Mouse (Mus musculus): Measurements from ENCODE around the gene Cbx7. TPM values are rescaled to one million over a fixed set of nuclear protein-coding genes. Genes with fewer than 3 reads are reported as not detected.
A peak's percentile ranks its signal among the peaks of the same experiment; 100 is the strongest.
"Not testable (repeated sequence)": the region's sequence is repeated elsewhere in the genome, so short reads cannot be mapped to it uniquely, and the experiment has no call there.

Cbx7 gene
- polyA plus RNA-seq, 1 experiment from 2014 or later = 3.2 TPM

GRCm38 (mm10) chr15:79899828-79900510 is 71.0 kb downstream of the Cbx7 start:
- Histone ChIP-seq H3K4me2 (replicated peaks) (no peak overlapping the region), H3K4me3 (no peak overlapping the region), H3K9me3 (no peaks in the 10 kb centered on the region), H3K27me3 (no peaks in the 10 kb centered on the region), H3K4me1 (no peaks in the 10 kb centered on the region), H3K36me3 (no peaks in the 10 kb centered on the region), H3K9ac (no peak overlapping the region), H3K27ac (peak overlapping the region; percentile 46; the same call in 1 of the 2 replicates)
- WGBS = 66% methylated on average over 6 of the region's 6 CpGs
- ATAC-seq (ENCODE audit: insufficient number of reproducible peaks, insufficient read depth, low FRiP score, low TSS enrichment) = no peak

GRCm38 (mm10) chr15:79898988-79899387 is 71.9 kb downstream of the Cbx7 start:
- ATAC-seq (ENCODE audit: insufficient number of reproducible peaks, insufficient read depth, low FRiP score, low TSS enrichment) = no peak
- no peak overlapping the region for H3K4me3 ChIP-seq
- WGBS = 93% methylated on average over 5 of the region's 5 CpGs
- H3K27me3 ChIP-seq = no peaks in the 10 kb centered on the region
- H3K27ac ChIP-seq = no peak overlapping the region
- no peaks in the 10 kb centered on the region for H3K9me3 ChIP-seq
- H3K9ac ChIP-seq = no peak overlapping the region
- H3K36me3 ChIP-seq = no peaks in the 10 kb centered on the region
- H3K4me2 ChIP-seq (replicated peaks) = no peak overlapping the region
- H3K4me1 ChIP-seq = no peaks in the 10 kb centered on the region

- Histone ChIP-seq H3K9me3 (no peaks in the 10 kb centered on the region), H3K9ac (no peak overlapping the region), H3K4me1 (peaks cover 9% of the 10 kb centered on the region), H3K27ac (no peak overlapping the region), H3K36me3 (no peaks in the 10 kb centered on the region), H3K4me3 (no peak overlapping the region), H3K4me2 (replicated peaks) (no peak overlapping the region), H3K27me3 (peaks cover 14% of the 10 kb centered on the region)
- no peak for ATAC-seq (ENCODE audit: insufficient number of reproducible peaks, insufficient read depth, low FRiP score, low TSS enrichment)
- WGBS = 72% methylated on average over 9 of the region's 9 CpGs
Measured at GRCm38 (mm10) chr15:79896080-79896725, 74.7 kb downstream of the Cbx7 start.

GRCm38 (mm10) chr15:79895221-79896079 is 75.5 kb downstream of the Cbx7 start:
- ATAC-seq (ENCODE audit: insufficient number of reproducible peaks, insufficient read depth, low FRiP score, low TSS enrichment); H3K9ac ChIP-seq; H3K9me3 ChIP-seq; H3K36me3 ChIP-seq; H3K4me3 ChIP-seq; H3K4me2 ChIP-seq (replicated peaks); H3K27ac ChIP-seq; H3K4me1 ChIP-seq: not testable (repeated sequence)
- H3K27me3 ChIP-seq = peaks cover 15% of the 10 kb centered on the region
- 85% methylated on average over 11 of the region's 23 CpGs for WGBS

- peaks cover 10% of the 10 kb centered on the region for H3K4me1 ChIP-seq
- WGBS = 70% methylated on average over 4 of the region's 4 CpGs
- no peak overlapping the region for H3K4me3 ChIP-seq
- no peaks in the 10 kb centered on the region for H3K9me3 ChIP-seq
- H3K4me2 ChIP-seq (replicated peaks) = no peak overlapping the region
- H3K27ac ChIP-seq = no peak overlapping the region
- H3K9ac ChIP-seq = no peak overlapping the region
- H3K36me3 ChIP-seq = no peaks in the 10 kb centered on the region
- no peak for ATAC-seq (ENCODE audit: insufficient number of reproducible peaks, insufficient read depth, low FRiP score, low TSS enrichment)
- peaks cover 18% of the 10 kb centered on the region for H3K27me3 ChIP-seq
Measured at GRCm38 (mm10) chr15:79894343-79894742, 76.6 kb downstream of the Cbx7 start.

GRCm38 (mm10) chr15:79893824-79894123 is 77.1 kb downstream of the Cbx7 start:
- no peak for ATAC-seq (ENCODE audit: insufficient number of reproducible peaks, insufficient read depth, low FRiP score, low TSS enrichment)
- H3K36me3 ChIP-seq = no peaks in the 10 kb centered on the region
- H3K27ac ChIP-seq = no peak overlapping the region
- H3K9ac ChIP-seq = no peak overlapping the region
- peaks cover 10% of the 10 kb centered on the region for H3K4me1 ChIP-seq
- H3K27me3 ChIP-seq = peaks cover 18% of the 10 kb centered on the region
- H3K9me3 ChIP-seq = no peaks in the 10 kb centered on the region
- no peak overlapping the region for H3K4me2 ChIP-seq (replicated peaks)
- 28% methylated on average over 3 of the region's 3 CpGs for WGBS
- H3K4me3 ChIP-seq = no peak overlapping the region

GRCm38 (mm10) chr15:79892995-79893823 is 77.7 kb downstream of the Cbx7 start:
- Histone ChIP-seq H3K27me3 (peaks cover 18% of the 10 kb centered on the region), H3K4me1 (peaks cover 10% of the 10 kb centered on the region), H3K27ac (no peak overlapping the region), H3K9me3 (no peaks in the 10 kb centered on the region), H3K9ac (no peak overlapping the region), H3K4me2 (replicated peaks) (peak overlapping the region; percentile 53; the same call in 1 of the 2 replicates), H3K4me3 (peak overlapping the region; percentile 38; the same call in 1 of the 2 replicates), H3K36me3 (no peaks in the 10 kb centered on the region)
- 58% methylated on average over 15 of the region's 15 CpGs for WGBS
- ATAC-seq (ENCODE audit: insufficient number of reproducible peaks, insufficient read depth, low FRiP score, low TSS enrichment) = no peak

- Histone ChIP-seq H3K9me3 (no peaks in the 10 kb centered on the region), H3K4me3 (peak overlapping the region; percentile 38), H3K4me2 (replicated peaks) (peak overlapping the region; percentile 53), H3K36me3 (no peaks in the 10 kb centered on the region), H3K27me3 (peaks cover 18% of the 10 kb centered on the region), H3K4me1 (peaks cover 10% of the 10 kb centered on the region), H3K27ac (no peak overlapping the region), H3K9ac (peak overlapping the region; percentile 51)
- under 1% methylated on average over 12 of the region's 12 CpGs for WGBS
- peak; percentile 15; the same call in 1 of the 2 replicates for ATAC-seq (ENCODE audit: insufficient number of reproducible peaks, insufficient read depth, low FRiP score, low TSS enrichment)
Measured at GRCm38 (mm10) chr15:79892213-79892541, 78.7 kb downstream of the Cbx7 start.

GRCm38 (mm10) chr15:79891436-79892212 is 79.3 kb downstream of the Cbx7 start, which contains the start of gene Apobec3:
Gene Apobec3 (plus strand): TSS chr15:79891659.
- Histone ChIP-seq H3K4me2 (replicated peaks) (peak within 1 kb of the TSS; percentile 53), H3K27ac (no peak within 1 kb of the TSS), H3K36me3 (no peaks in the 10 kb centered on the region), H3K9ac (peak within 1 kb of the TSS; percentile 51), H3K4me3 (peak within 1 kb of the TSS; percentile 38), H3K9me3 (no peaks in the 10 kb centered on the region), H3K27me3 (peaks cover 18% of the 10 kb centered on the region), H3K4me1 (peaks cover 10% of the 10 kb centered on the region)
- 2% methylated on average over 20 of the region's 20 CpGs for WGBS
- no peak for ATAC-seq (ENCODE audit: insufficient number of reproducible peaks, insufficient read depth, low FRiP score, low TSS enrichment)

GRCm38 (mm10) chr15:79884820-79885219 is 86.1 kb downstream of the Cbx7 start:
- ATAC-seq (ENCODE audit: insufficient number of reproducible peaks, insufficient read depth, low FRiP score, low TSS enrichment) = no peak
- Histone ChIP-seq H3K4me3 (no peak overlapping the region), H3K36me3 (no peaks in the 10 kb centered on the region), H3K27me3 (no peaks in the 10 kb centered on the region), H3K27ac (no peak overlapping the region), H3K9ac (no peak overlapping the region), H3K9me3 (no peaks in the 10 kb centered on the region), H3K4me1 (peaks cover 9% of the 10 kb centered on the region; the same call in 1 of the 2 replicates), H3K4me2 (replicated peaks) (no peak overlapping the region)
- WGBS = 80% methylated on average over 5 of the region's 5 CpGs
